ENCODE assay signal across 10 mouse cellular contexts in genomic region chr9:21017177-21017575, GRCm38 (mm10). TPM values are rescaled to one million over a fixed set of nuclear protein-coding genes. Genes with fewer than 3 reads are reported as not detected.
DNase-seq lines count a peak whose midpoint lies in the region; ATAC-seq and TF ChIP-seq lines count a peak whose summit lies in the region.
"Had no signal": no experiment of that assay in that cellular context is flagged by ENCODE, and none has a peak within 500 bp of the region (broad histone marks: within the 10 kb centered on the region; RNA-seq: fewer than 3 reads in every experiment).

No protein-coding gene starts in this region.

- peak overlapping the region; percentile 61 for H3K4me2 ChIP-seq in kidney, postnatal 0 days (ENCODE audit: low read length)
- H3K4me2 ChIP-seq in liver, embryonic 15.5 days, result peak overlapping the region; percentile 68

- no peak for TF ChIP-seq POLR2A in ES-Bruce4 (IDR thresholded peaks at IDR 0.05; ENCODE audit: insufficient read depth, low read length)

- peaks cover 12% of the 10 kb centered on the region for H3K27me3 ChIP-seq in kidney, postnatal 0 days (ENCODE audit: insufficient read depth, low read length)
- no peaks in the 10 kb centered on the region for H3K27me3 ChIP-seq in ES-Bruce4 (ENCODE audit: control insufficient read depth, insufficient read depth, low read length, poor library complexity, severe bottlenecking)
- H3K27me3 ChIP-seq in embryonic facial prominence, embryonic 10.5 days (replicated peaks; ENCODE audit: low read depth, poor library complexity, severe bottlenecking), result peaks cover 76% of the 10 kb centered on the region
- H3K27me3 ChIP-seq in liver, embryonic 15.5 days, result peaks cover 62% of the 10 kb centered on the region

- H3K4me3 ChIP-seq in kidney, postnatal 0 days (replicated peaks; ENCODE audit: low read depth, low read length), result no peak overlapping the region; the same call in 1 of the 2 replicates
- peak overlapping the region; percentile 83 for H3K4me3 ChIP-seq in ES-Bruce4 (ENCODE audit: low read depth, low read length)
- H3K4me3 ChIP-seq in embryonic facial prominence, embryonic 10.5 days, result peak overlapping the region; percentile 49
- H3K4me3 ChIP-seq in liver, embryonic 15.5 days (replicated peaks), result peak overlapping the region; percentile 53

- H3K9ac ChIP-seq in kidney, postnatal 0 days (ENCODE audit: low read depth, low read length), result no peak overlapping the region
- peak overlapping the region; percentile 31; the same call in 1 of the 2 replicates for H3K9ac ChIP-seq in ES-Bruce4 (ENCODE audit: low read depth, poor library complexity, severe bottlenecking)
- no peak overlapping the region for H3K9ac ChIP-seq in liver, embryonic 15.5 days

- no peaks in the 10 kb centered on the region for H3K36me3 ChIP-seq in kidney, postnatal 0 days (ENCODE audit: insufficient read depth, low read length)
- H3K36me3 ChIP-seq in ES-Bruce4 (ENCODE audit: control insufficient read depth, insufficient read depth, low read length, poor library complexity, severe bottlenecking), result peaks cover 16% of the 10 kb centered on the region
- no peaks in the 10 kb centered on the region for H3K36me3 ChIP-seq in embryonic facial prominence, embryonic 10.5 days (replicated peaks)
- H3K36me3 ChIP-seq in liver, embryonic 15.5 days (replicated peaks), result no peaks in the 10 kb centered on the region

- DNase-seq in kidney, postnatal 0 days (ENCODE audit: low spot score), result no peak
- DNase-seq in kidney, adult 9 months, result no peak
- DNase-seq in embryonic facial prominence, embryonic 10.5 days (ENCODE audit: low spot score), result no peak
- no peak for DNase-seq in c-Kit-positive CD71-positive TER-119-positive erythroid progenitor cells, embryonic 14.5 days (ENCODE audit: low spot score)
- DNase-seq in frontal cortex, postnatal 25 days (ENCODE audit: low spot score in 2 of 2), result no peak
- DNase-seq: gastrocnemius, postnatal 36 days; layer of hippocampus, adult 9-11 months; retina, postnatal 1 day had no signal

- H3K27ac ChIP-seq in kidney, postnatal 0 days, result no peak overlapping the region
- no peak overlapping the region for H3K27ac ChIP-seq in ES-Bruce4 (ENCODE audit: insufficient read depth, low read length)
- no peak overlapping the region for H3K27ac ChIP-seq in embryonic facial prominence, embryonic 10.5 days (replicated peaks)
- H3K27ac ChIP-seq in liver, embryonic 15.5 days (replicated peaks), result 0 out of 2 replicates have a peak overlapping the region, but pooled peaks have one; percentile 9

- no peak for TF ChIP-seq CTCF in kidney, postnatal 0 days (IDR thresholded peaks at IDR 0.05; ENCODE audit: low read depth)
- no peak for TF ChIP-seq CTCF in ES-Bruce4 (IDR thresholded peaks at IDR 0.05; ENCODE audit: low read depth, low read length)

- WGBS in kidney, postnatal 0 days, result 30% methylated on average over 4 of the region's 4 CpGs
- WGBS in embryonic facial prominence, embryonic 10.5 days, result 35% methylated on average over 4 of the region's 4 CpGs
- 11% methylated on average over 4 of the region's 4 CpGs for WGBS in liver, embryonic 15.5 days (ENCODE audit: insufficient replicate concordance)

- no peaks in the 10 kb centered on the region for H3K9me3 ChIP-seq in kidney, postnatal 0 days (replicated peaks; ENCODE audit: low read length)
- H3K9me3 ChIP-seq in ES-Bruce4 (replicated peaks; ENCODE audit: control insufficient read depth, insufficient read depth, low read length, poor library complexity, severe bottlenecking), result no peaks in the 10 kb centered on the region
- H3K9me3 ChIP-seq in embryonic facial prominence, embryonic 10.5 days, result no peaks in the 10 kb centered on the region
- no peaks in the 10 kb centered on the region for H3K9me3 ChIP-seq in liver, embryonic 15.5 days (replicated peaks)

- H3K4me1 ChIP-seq in kidney, postnatal 0 days (replicated peaks; ENCODE audit: insufficient read depth, low read length), result peaks cover 13% of the 10 kb centered on the region; the same call in 1 of the 2 replicates
- peaks cover 3% of the 10 kb centered on the region for H3K4me1 ChIP-seq in ES-Bruce4 (ENCODE audit: control insufficient read depth, insufficient read depth, low read length)
- peaks cover 27% of the 10 kb centered on the region for H3K4me1 ChIP-seq in embryonic facial prominence, embryonic 10.5 days
- H3K4me1 ChIP-seq in liver, embryonic 15.5 days (replicated peaks), result peaks cover 48% of the 10 kb centered on the region

- no peak for ATAC-seq in kidney, postnatal 0 days (replicated peaks; ENCODE audit: low FRiP score, low read depth)
- ATAC-seq in liver, embryonic 15.5 days (ENCODE audit: insufficient read depth), result no peak

- no peak for TF ChIP-seq EP300 in ES-Bruce4 (IDR thresholded peaks at IDR 0.05; ENCODE audit: insufficient read depth, low read depth, low read length)

RNA-seq across cellular contexts. Expression of gene Icam1, which starts 1.4 kb away (rescaled TPM):
- 12.3 and 13.4 TPM in 2 replicates for polyA plus RNA-seq in kidney, postnatal 0 days (2015; fragmentation: Nextera tagmentation; extraction: Ambion mirVana)
- polyA plus RNA-seq in ES-Bruce4 (2011; ENCODE audit: insufficient read depth, insufficient read length, low read depth, missing spikeins), result 24.9 and 25.7 TPM in 2 replicates
- polyA plus RNA-seq in embryonic facial prominence, embryonic 10.5 days (2016; fragmentation: Nextera tagmentation; extraction: Ambion mirVana), result 5.9 and 6.0 TPM in 2 replicates
- polyA plus RNA-seq in liver, embryonic 15.5 days (2015; fragmentation: Nextera tagmentation; extraction: Ambion mirVana), result 10.2 and 11.3 TPM in 2 replicates

RNA-seq across cellular contexts. Expression of gene Icam4, which starts 12.0 kb away (rescaled TPM):
- 0.26 and 0.50 TPM in 2 replicates for polyA plus RNA-seq in kidney, postnatal 0 days (2015; fragmentation: Nextera tagmentation; extraction: Ambion mirVana)
- 1.3 TPM in 1 of 2 replicates, not detected in the other for polyA plus RNA-seq in ES-Bruce4 (2011; ENCODE audit: insufficient read depth, insufficient read length, low read depth, missing spikeins)
- polyA plus RNA-seq in embryonic facial prominence, embryonic 10.5 days (2016; fragmentation: Nextera tagmentation; extraction: Ambion mirVana), result 3.8 and 5.1 TPM in 2 replicates
- 195 and 201 TPM in 2 replicates for polyA plus RNA-seq in liver, embryonic 15.5 days (2015; fragmentation: Nextera tagmentation; extraction: Ambion mirVana)

RNA-seq across cellular contexts. Expression of gene Mrpl4, which starts 14.6 kb away (rescaled TPM):
- polyA plus RNA-seq in kidney, postnatal 0 days (2015; fragmentation: Nextera tagmentation; extraction: Ambion mirVana), result 155 and 158 TPM in 2 replicates
- 45.1 and 50.9 TPM in 2 replicates for polyA plus RNA-seq in ES-Bruce4 (2011; ENCODE audit: insufficient read depth, insufficient read length, low read depth, missing spikeins)
- 154 and 161 TPM in 2 replicates for polyA plus RNA-seq in embryonic facial prominence, embryonic 10.5 days (2016; fragmentation: Nextera tagmentation; extraction: Ambion mirVana)
- 62.1 and 66.9 TPM in 2 replicates for polyA plus RNA-seq in liver, embryonic 15.5 days (2015; fragmentation: Nextera tagmentation; extraction: Ambion mirVana)

RNA-seq across cellular contexts. Expression of gene Icam5, which starts 14.7 kb away (rescaled TPM):
- polyA plus RNA-seq in kidney, postnatal 0 days (2015; fragmentation: Nextera tagmentation; extraction: Ambion mirVana), result 0.21 and 0.27 TPM in 2 replicates
- polyA plus RNA-seq in ES-Bruce4 (2011; ENCODE audit: insufficient read depth, insufficient read length, low read depth, missing spikeins), result 0.94 and 1.3 TPM in 2 replicates
- not detected in 2 replicates for polyA plus RNA-seq in embryonic facial prominence, embryonic 10.5 days (2016; fragmentation: Nextera tagmentation; extraction: Ambion mirVana)
- 0.25 and 0.43 TPM in 2 replicates for polyA plus RNA-seq in liver, embryonic 15.5 days (2015; fragmentation: Nextera tagmentation; extraction: Ambion mirVana)

RNA-seq across cellular contexts. Expression of gene S1pr2, which starts 40.6 kb away (rescaled TPM):
- polyA plus RNA-seq in kidney, postnatal 0 days (2015; fragmentation: Nextera tagmentation; extraction: Ambion mirVana), result 21.3 and 23.3 TPM in 2 replicates
- polyA plus RNA-seq in ES-Bruce4 (2011; ENCODE audit: insufficient read depth, insufficient read length, low read depth, missing spikeins), result 14.1 and 19.9 TPM in 2 replicates
- 38.2 and 42.8 TPM in 2 replicates for polyA plus RNA-seq in embryonic facial prominence, embryonic 10.5 days (2016; fragmentation: Nextera tagmentation; extraction: Ambion mirVana)
- 4.2 and 4.8 TPM in 2 replicates for polyA plus RNA-seq in liver, embryonic 15.5 days (2015; fragmentation: Nextera tagmentation; extraction: Ambion mirVana)

Comparison
In these comparisons a context has a peak if more than half of its experiments do, and no peak if none do; other contexts are left out.
1. RNA of gene Icam4, which starts 12.0 kb away (polyA plus RNA-seq): 195 to 201 TPM in liver, embryonic 15.5 days; 3.8 to 5.1 TPM in embryonic facial prominence, embryonic 10.5 days, 0.26 to 0.50 TPM in kidney, postnatal 0 days and 1.3 TPM in ES-Bruce4; every median in the first group is over 10 times any median in the second.